ENCODE assay signal across 6 mouse cellular contexts in genomic region chr4:129898815-129899214, GRCm38 (mm10). TPM values are rescaled to one million over a fixed set of nuclear protein-coding genes. Genes with fewer than 3 reads are reported as not detected.
A peak's percentile ranks its signal among the peaks of the same experiment; 100 is the strongest.
DNase-seq lines count a peak whose midpoint lies in the region; ATAC-seq lines count a peak whose summit lies in the region.
"Had no signal": no experiment of that assay in that cellular context is flagged by ENCODE, and none has a peak within 500 bp of the region (broad histone marks: within the 10 kb centered on the region; RNA-seq: fewer than 3 reads in every experiment).

No protein-coding gene starts in this region.

- peak; percentile 0 for DNase-seq in adrenal gland, postnatal 14 days

- ATAC-seq in erythroblast, adult 5-6 weeks (replicated peaks; ENCODE audit: low FRiP score, poor library complexity, severe bottlenecking): 0 out of 2 replicates have a peak, but pooled peaks have one; percentile 54
- peak; percentile 91 for ATAC-seq in megakaryocyte, adult 5-6 weeks (ENCODE audit: poor library complexity, severe bottlenecking)
- ATAC-seq in megakaryocyte-erythroid progenitor cell, adult 5-6 weeks (replicated peaks; ENCODE audit: low FRiP score, low TSS enrichment, poor library complexity, severe bottlenecking): peak; percentile 57; the same call in 1 of the 2 replicates
- peak; percentile 65 for ATAC-seq in neutrophil, adult 5-6 weeks (ENCODE audit: extremely low read depth, insufficient number of reproducible peaks, low FRiP score, poor library complexity, severe bottlenecking)

RNA-seq across cellular contexts. Expression of gene Spocd1, which starts 30.2 kb away (rescaled TPM):
- total RNA-seq in adrenal gland, postnatal 14 days (2021): 0.19 and 0.30 TPM in 2 replicates
- not detected in 2 replicates for total RNA-seq in erythroblast, adult 5-6 weeks (2015; ENCODE audit: low replicate concordance)
- not detected in 2 replicates for total RNA-seq in erythroblast, adult 5-6 weeks (2017; ENCODE audit: low replicate concordance)
- total RNA-seq in megakaryocyte, adult 5-6 weeks (2015): 0.18 and 0.36 TPM in 2 replicates
- 0.08 and 0.44 TPM in 2 replicates for total RNA-seq in megakaryocyte, adult 5-6 weeks (2017)
- not detected in 2 replicates for total RNA-seq in megakaryocyte-erythroid progenitor cell, adult 5-6 weeks (2014; fragmentation: Nextera tagmentation)
- total RNA-seq in megakaryocyte-erythroid progenitor cell, adult 5-6 weeks (2017): not detected in 2 replicates
- not detected in 2 replicates for total RNA-seq in neutrophil, adult 5-6 weeks (2017)
- total RNA-seq: G1E had no signal

Comparison
In these comparisons a context has a peak if more than half of its experiments do, and no peak if none do; other contexts are left out.
1. Peak in every context shown above with its lines: DNase-seq and ATAC-seq.